Mouse (Mus musculus) megakaryocyte, embryonic 14.5 days (primary cell): Measurements from ENCODE around the gene Hist2h3c2. TPM values are rescaled to one million over a fixed set of nuclear protein-coding genes. Genes with fewer than 3 reads are reported as not detected.

Experiments used
- H3K27me3 ChIP-seq: replicated peaks from 2 replicates; pipeline ENCODE3; 2012; ENCODE audit warnings: inconsistent platforms
- H3K36me3 ChIP-seq: replicated peaks from 2 replicates; pipeline ENCODE3; 2012; ENCODE audit warnings: low read length, inconsistent platforms, mixed read lengths
- H3K4me1 ChIP-seq: 2 replicates; pipeline ENCODE4 v1.6.1; 2012; ENCODE audit warnings: inconsistent platforms
- H3K4me3 ChIP-seq: replicated peaks from 2 replicates; pipeline ENCODE3; 2012; ENCODE audit warnings: moderate library complexity, mild to moderate bottlenecking, inconsistent platforms
- H3K9me3 ChIP-seq: 2 replicates; pipeline ENCODE4 v1.6.1; 2012; ENCODE audit warnings: inconsistent platforms
- FLI1 ChIP-seq: IDR thresholded peaks from 2 replicates; pipeline ENCODE4 v1.6.1; 2012; ENCODE audit warnings: low read length, inconsistent platforms, mixed read lengths
- GATA1 ChIP-seq: IDR thresholded peaks from 3 replicates; pipeline ENCODE4 v1.6.1; 2012; ENCODE audit warnings: mixed read lengths, low read length, inconsistent platforms, borderline replicate concordance
- polyA plus RNA-seq: library from polyadenylated mRNA; stranded (reverse); fragments of >175 nt; gene quantifications from 2 replicates; pipeline ENCODE4 v1.2.3, GENCODE M21; 2012; ENCODE audit warnings: low replicate concordance; ENCODE audit not compliant: insufficient read depth

Hist2h3c2 gene
- polyA plus RNA-seq, 1 experiment, result 50.2 TPM

DNA sequence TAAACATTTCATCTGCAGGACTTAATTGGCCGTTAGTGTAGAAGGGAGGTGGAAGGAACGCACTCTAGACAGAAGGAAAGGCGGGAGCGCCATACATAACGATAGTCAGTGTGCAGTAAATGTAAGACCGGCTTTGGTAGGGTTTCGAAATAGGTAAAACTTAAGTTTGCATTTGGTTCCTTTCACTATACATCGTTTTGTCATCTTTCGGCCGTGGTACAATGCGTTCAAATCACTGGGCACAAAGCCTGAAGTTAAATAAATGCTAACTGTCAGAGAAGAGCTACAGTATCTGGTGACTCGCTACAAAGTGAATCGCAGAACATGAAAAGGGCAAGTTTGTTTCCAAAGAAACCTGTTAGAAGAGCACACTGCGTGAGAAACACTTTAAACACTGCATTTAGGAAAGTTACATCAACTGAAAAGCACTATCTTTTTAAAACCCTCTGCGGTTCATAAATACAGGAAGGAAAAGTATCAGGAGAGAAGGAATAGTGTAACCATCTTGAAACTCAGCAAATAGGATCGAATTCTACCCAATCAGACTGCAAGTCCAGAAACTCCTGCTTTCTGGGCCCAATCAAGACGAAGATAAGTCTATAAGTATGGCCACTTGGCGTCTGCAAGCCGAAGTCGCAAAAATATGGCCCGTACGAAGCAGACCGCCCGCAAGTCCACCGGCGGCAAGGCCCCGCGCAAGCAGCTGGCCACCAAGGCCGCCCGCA is 29.3 kb upstream of the Hist2h3c2 start, which contains the start of gene Hist2h3b:
Gene Hist2h3b (plus strand): TSS at position 604 of the 725 bp plus-strand sequence.
- H3K36me3 ChIP-seq, result no peaks in the 10 kb centered on the region
- no peak for TF ChIP-seq GATA1
- no peak for TF ChIP-seq FLI1
- peaks cover 48% of the 10 kb centered on the region for H3K4me1 ChIP-seq
- no peaks in the 10 kb centered on the region for H3K27me3 ChIP-seq
- H3K4me3 ChIP-seq, result peak within 1 kb of the TSS; percentile 94
- H3K9me3 ChIP-seq, result no peaks in the 10 kb centered on the region

DNA sequence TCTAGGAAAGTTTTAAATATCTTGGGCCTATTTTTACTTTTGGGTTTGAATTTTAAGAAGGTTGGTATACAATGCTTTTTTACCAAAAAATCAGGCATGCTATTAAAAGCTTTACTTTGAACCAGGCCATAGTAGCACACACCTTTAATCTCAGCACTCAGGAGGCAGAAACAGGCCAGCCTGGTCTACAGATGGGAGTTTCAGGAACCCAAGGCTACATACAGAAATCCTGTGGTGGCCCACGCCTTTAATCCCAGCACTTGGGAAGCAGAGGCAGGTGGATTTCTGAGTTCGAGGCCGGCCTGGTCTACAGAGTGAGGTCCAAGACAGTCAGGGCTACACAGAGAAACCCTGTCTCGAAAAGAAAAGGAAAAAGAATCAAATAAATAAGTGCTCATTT is 28.6 kb upstream of the Hist2h3c2 start:
- TF ChIP-seq FLI1 (no peak), GATA1 (no peak)
- peaks cover 53% of the 10 kb centered on the region for H3K4me1 ChIP-seq

DNA sequence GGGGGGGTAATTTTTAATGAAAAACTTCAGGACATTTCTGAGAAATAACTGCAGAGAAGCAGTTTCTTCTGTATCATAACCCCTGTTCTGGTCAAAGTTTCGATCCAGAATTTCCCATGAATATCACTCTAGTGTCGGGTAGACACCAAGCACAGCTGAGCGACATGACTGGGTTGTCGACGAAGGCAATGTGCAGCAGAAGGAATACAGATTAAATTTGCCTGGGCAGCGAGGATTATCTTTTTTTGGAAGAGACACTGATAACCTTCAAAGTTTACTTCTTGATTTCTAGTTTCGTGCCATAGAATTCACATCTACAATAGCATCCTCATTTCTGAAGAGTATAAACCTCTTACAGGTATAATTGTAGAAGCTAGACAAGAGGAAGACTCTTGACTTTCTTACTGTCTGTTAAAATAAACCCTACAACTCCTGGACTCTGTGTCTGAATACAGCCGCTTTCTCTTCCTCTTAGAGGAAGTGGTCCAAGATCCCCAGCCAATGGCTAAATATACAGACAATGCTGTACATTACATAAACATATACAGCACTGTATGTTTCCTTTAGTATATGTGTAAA is 27.3 kb upstream of the Hist2h3c2 start:
- Histone ChIP-seq H3K36me3 (no peaks in the 10 kb centered on the region), H3K4me3 (peak overlapping the region; percentile 14), H3K27me3 (no peaks in the 10 kb centered on the region), H3K4me1 (peaks cover 63% of the 10 kb centered on the region), H3K9me3 (no peaks in the 10 kb centered on the region)
- TF ChIP-seq GATA1 (no peak), FLI1 (no peak)

More for the DNA sequence above, 28.6 kb upstream of the Hist2h3c2 start:
- Histone ChIP-seq H3K27me3 (no peaks in the 10 kb centered on the region), H3K4me3 (peak overlapping the region; percentile 53), H3K36me3 (no peaks in the 10 kb centered on the region), H3K9me3 (no peaks in the 10 kb centered on the region)

DNA sequence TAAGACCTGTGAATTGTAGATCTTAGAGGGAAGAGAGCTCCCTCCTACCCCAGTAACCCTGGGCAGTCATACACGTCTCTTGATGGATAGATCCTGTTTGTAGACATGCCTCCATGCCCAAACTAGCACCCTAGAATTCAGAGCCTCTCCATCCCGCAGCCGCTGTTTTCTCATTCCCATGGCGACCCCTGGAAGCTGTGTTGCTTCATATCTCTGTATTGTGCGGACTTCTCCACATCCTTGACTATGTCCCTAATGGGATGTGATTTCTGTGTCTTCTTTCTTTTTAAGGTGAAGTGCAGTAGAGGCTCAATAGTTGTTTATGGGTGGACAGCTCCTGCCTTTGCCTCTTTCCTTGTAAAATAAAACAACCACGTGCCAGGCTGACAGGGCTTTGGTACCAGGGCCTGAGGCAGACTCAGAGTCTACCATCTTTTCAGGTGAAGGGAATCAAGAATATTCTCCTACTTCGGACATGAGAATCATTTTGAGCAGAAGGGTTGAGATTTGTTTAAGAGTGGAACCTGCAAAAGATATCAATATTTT is 25.6 kb upstream of the Hist2h3c2 start:
- Histone ChIP-seq H3K36me3 (no peaks in the 10 kb centered on the region), H3K4me1 (peaks cover 62% of the 10 kb centered on the region), H3K4me3 (peak overlapping the region; percentile 93), H3K27me3 (no peaks in the 10 kb centered on the region), H3K9me3 (peaks cover 4% of the 10 kb centered on the region; the same call in 1 of the 2 replicates)
- no peak for TF ChIP-seq GATA1
- no peak for TF ChIP-seq FLI1

DNA sequence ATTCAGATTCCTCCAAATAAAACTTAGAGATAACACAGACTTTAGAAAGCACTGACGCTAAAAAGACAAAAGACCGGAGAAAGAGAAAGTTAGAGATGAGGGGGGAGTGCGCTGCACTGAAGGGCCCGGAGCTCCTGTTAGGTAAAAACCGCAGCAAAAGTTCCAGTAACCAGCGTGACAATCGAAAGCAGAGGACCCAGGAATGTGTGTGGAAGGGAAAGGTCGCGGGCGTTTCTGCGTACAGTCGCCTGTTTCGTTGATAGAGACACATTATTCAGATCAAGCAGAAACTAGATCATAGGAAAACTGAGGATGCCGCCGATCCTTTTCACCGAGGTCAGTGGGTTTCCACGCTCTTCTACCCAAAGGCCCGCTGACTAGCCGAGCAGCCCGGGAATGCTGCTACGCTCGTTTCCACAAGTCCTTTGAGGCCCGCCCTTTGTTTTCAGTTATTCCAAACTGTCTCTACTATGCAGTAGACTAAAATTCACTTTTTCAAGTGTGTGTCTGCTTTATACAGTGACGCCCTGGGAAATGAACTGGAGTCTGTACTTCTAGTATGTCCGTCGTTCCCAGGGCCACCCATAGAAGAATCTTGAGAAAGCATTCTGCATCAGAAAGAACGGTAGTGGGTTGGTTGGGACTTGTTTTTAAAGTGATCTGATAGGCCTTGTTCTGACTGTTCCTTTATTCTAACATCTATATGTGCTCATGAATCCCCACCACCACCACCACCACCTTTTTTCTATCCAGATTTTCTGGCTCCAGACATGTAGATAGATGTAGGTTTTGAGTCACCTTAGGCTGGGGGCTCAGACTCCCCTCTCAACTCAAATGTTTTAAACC is 24.9 kb upstream of the Hist2h3c2 start:
- no peaks in the 10 kb centered on the region for H3K36me3 ChIP-seq
- no peaks in the 10 kb centered on the region for H3K27me3 ChIP-seq
- H3K4me3 ChIP-seq, result peak overlapping the region; percentile 93
- H3K4me1 ChIP-seq, result peaks cover 62% of the 10 kb centered on the region
- peaks cover 4% of the 10 kb centered on the region; the same call in 1 of the 2 replicates for H3K9me3 ChIP-seq
- TF ChIP-seq FLI1 (no peak), GATA1 (no peak)

DNA sequence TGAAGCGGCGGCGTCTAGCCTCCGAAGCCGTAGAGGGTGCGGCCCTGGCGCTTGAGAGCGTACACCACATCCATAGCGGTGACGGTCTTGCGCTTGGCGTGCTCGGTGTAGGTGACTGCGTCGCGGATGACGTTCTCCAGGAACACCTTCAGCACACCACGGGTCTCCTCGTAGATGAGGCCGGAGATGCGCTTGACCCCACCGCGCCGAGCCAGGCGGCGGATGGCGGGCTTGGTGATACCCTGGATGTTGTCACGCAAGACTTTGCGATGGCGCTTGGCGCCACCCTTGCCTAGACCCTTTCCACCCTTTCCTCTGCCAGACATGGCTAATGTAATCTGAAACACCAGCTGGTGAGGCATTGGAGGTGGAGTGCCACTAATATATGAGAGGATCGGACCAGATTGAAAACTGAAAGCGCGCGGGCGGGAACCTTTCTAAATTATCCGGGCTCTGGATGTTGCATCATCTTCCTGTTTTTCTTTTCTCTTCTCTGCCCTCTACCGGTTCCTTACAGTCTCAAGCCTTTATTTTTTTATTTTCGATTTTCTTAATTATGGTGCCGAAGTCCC is 24.1 kb upstream of the Hist2h3c2 start, which contains the start of gene Hist2h4:
Gene Hist2h4 (minus strand): TSS at position 333 of the 572 bp plus-strand sequence.
- TF ChIP-seq GATA1 (no peak), FLI1 (peak; percentile 53; the same call in 1 of the 2 replicates)
- Histone ChIP-seq H3K9me3 (peaks cover 4% of the 10 kb centered on the region; the same call in 1 of the 2 replicates), H3K36me3 (no peaks in the 10 kb centered on the region), H3K27me3 (no peaks in the 10 kb centered on the region), H3K4me3 (peak within 1 kb of the TSS; percentile 93), H3K4me1 (peaks cover 66% of the 10 kb centered on the region)

DNA sequence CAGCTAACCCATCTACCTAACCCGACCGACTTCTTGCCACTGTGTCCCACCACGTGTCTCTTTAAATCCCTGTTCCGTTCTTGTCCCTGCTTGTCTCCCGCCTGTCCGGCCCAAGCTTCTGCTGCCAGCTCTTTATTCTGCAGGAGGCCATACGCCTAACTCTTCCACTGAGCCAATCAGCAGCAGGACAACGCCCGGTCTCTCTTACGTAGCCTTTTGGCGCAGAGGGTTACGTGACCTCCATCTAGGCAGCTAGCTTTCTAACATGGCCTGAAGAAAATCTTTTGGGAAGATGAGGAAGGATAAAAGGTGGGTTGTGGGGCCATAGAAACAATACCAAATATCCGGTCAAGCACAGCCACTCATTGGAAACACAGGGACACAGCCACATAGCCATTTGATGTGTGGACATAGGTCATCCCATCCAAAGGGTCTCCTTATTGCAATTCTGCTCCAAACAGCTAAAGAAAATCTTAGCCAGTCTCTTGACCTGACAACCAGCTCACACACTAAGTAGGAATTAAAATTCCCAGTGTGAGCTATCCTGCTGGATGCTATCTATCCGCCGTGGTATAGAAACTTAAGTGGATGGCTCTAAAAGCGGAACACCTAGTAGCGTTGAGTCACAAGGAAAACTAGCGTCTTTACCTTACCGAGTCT is 23.4 kb upstream of the Hist2h3c2 start:
- Histone ChIP-seq H3K4me1 (peaks cover 60% of the 10 kb centered on the region), H3K4me3 (peak overlapping the region; percentile 93), H3K36me3 (no peaks in the 10 kb centered on the region), H3K9me3 (peaks cover 4% of the 10 kb centered on the region; the same call in 1 of the 2 replicates), H3K27me3 (no peaks in the 10 kb centered on the region)
- TF ChIP-seq FLI1 (no peak), GATA1 (no peak)

DNA sequence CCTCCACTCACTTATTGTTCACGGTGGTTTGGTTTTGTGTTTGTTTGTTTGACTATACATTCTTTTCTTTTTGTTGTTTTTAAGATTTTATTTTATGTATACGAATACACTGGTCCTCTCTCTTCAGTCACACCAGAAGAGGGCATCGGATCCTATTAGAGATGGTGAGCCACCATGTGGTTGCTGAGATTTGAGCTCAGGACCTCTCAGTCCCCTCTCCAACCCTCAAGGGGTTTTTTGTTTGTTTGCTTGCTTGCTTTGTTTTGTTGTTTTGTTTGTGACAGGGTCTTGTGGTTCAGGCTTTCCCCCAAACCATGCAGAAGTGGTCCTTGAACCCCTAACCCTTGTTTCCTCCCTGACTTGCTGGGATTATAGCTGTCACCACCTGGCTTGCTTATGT is 22.7 kb upstream of the Hist2h3c2 start:
- Histone ChIP-seq H3K36me3 (no peaks in the 10 kb centered on the region), H3K9me3 (peaks cover 4% of the 10 kb centered on the region; the same call in 1 of the 2 replicates), H3K27me3 (no peaks in the 10 kb centered on the region), H3K4me3 (peak overlapping the region; percentile 93), H3K4me1 (peaks cover 53% of the 10 kb centered on the region)
- TF ChIP-seq GATA1 (no peak), FLI1 (no peak)
